Mouse (Mus musculus) liver, postnatal 0 days (tissue): Measurements from ENCODE around the gene Gm36864. TPM values are rescaled to one million over a fixed set of nuclear protein-coding genes. Genes with fewer than 3 reads are reported as not detected.
"Not testable (repeated sequence)": the region's sequence is repeated elsewhere in the genome, so short reads cannot be mapped to it uniquely, and the experiment has no call there.

Source experiments
- ATAC-seq: fragments of 200-750 bp; cut with Nextera tagmentation; 2 replicates; pipeline ENCODE4 v1.8.0; 2017; ENCODE audit warnings: mild to moderate bottlenecking, moderate library complexity
- DNase-seq: peaks from one replicate; pipeline ENCODE4 v3.0.0-alpha.2; 2016
- H3K27ac ChIP-seq: fragments of 300-500 bp; sonication (generic); 2 replicates; pipeline ENCODE4 v1.5.1; 2014; ENCODE audit warnings: antibody characterized with exemption, moderate library complexity, mild to moderate bottlenecking, low read depth
- H3K27me3 ChIP-seq: fragments of 300-500 bp; sonication (generic); 2 replicates; pipeline ENCODE4 v1.6.1; 2014; ENCODE audit warnings: low read length, control low read depth, mixed read lengths; ENCODE audit not compliant: insufficient read depth
- H3K36me3 ChIP-seq: fragments of 300-500 bp; sonication (generic); replicated peaks from 2 replicates; pipeline ENCODE4 v1.6.1; 2014; ENCODE audit warnings: mild to moderate bottlenecking, control low read depth, low read length, moderate library complexity, mixed read lengths; ENCODE audit not compliant: insufficient read depth
- H3K4me1 ChIP-seq: fragments of 300-500 bp; sonication (generic); 2 replicates; pipeline ENCODE4 v1.6.1; 2014; ENCODE audit warnings: antibody characterized with exemption, mild to moderate bottlenecking, control low read depth; ENCODE audit not compliant: insufficient read depth
- H3K4me2 ChIP-seq: fragments of 300-500 bp; sonication (generic); 2 replicates; pipeline ENCODE4 v1.6.1; 2014; ENCODE audit warnings: low read depth, mild to moderate bottlenecking, low read length, moderate library complexity, mixed read lengths
- H3K4me3 ChIP-seq: fragments of 300-500 bp; sonication (generic); 2 replicates; pipeline ENCODE4 v1.5.1; 2014; ENCODE audit warnings: low read depth, low read length
- H3K9ac ChIP-seq: fragments of 300-500 bp; sonication (generic); replicated peaks from 2 replicates; pipeline ENCODE4 v1.6.1; 2014; ENCODE audit warnings: mild to moderate bottlenecking, moderate library complexity
- H3K9me3 ChIP-seq: fragments of 300-500 bp; sonication (generic); 2 replicates; pipeline ENCODE4 v1.6.1; 2016; ENCODE audit warnings: mild to moderate bottlenecking, control low read depth, low read length, mixed read lengths
- CTCF ChIP-seq: sonication (generic); IDR thresholded peaks from 2 replicates; pipeline ENCODE4 v1.5.1; 2016; ENCODE audit warnings: antibody characterized with exemption, low read depth
- EP300 ChIP-seq: IDR thresholded peaks from 2 replicates; pipeline ENCODE4 v1.6.1; 2016; ENCODE audit warnings: antibody characterized with exemption, low read depth, mild to moderate bottlenecking
- WGBS: fragments of 180-500 bp; shearing (Covaris S2); extraction: QIAGEN DNeasy Blood & Tissue Kit; methylation state at CpG from one replicate; pipeline ENCODE4 v1.1.7; 2014; ENCODE audit not compliant: insufficient replicate concordance; 5-methylcytosine and 5-hydroxymethylcytosine counted together
- polyA plus RNA-seq: library from polyadenylated mRNA; unstranded; fragments of >200 nt; fragmentation: Nextera tagmentation; extraction: Ambion mirVana; gene quantifications from 2 replicates; pipeline ENCODE4 v1.2.1, GENCODE M21; 2015

The Gm36864 gene
- polyA plus RNA-seq, 1 experiment from 2014 or later, result not detected

GRCm38 (mm10) chr7:44244080-44244479 is 8.1 kb downstream of the Gm36864 start:
- Histone ChIP-seq H3K4me1 (peaks cover 18% of the 10 kb centered on the region), H3K9me3 (no peaks in the 10 kb centered on the region), H3K4me2 (no peak overlapping the region), H3K36me3 (peaks cover 2% of the 10 kb centered on the region), H3K27ac (no peak overlapping the region), H3K27me3 (no peaks in the 10 kb centered on the region), H3K4me3 (no peak overlapping the region), H3K9ac (no peak overlapping the region)
- no peak for ATAC-seq
- 40% methylated on average over 1 of the region's 1 CpGs for WGBS
- TF ChIP-seq CTCF, result no peak
- no peak for TF ChIP-seq EP300
- DNase-seq, result no peak

GRCm38 (mm10) chr7:44246055-44246983 is 10.3 kb downstream of the Gm36864 start, which contains the start of the genes 1700028J19Rik and 2410002F23Rik:
Gene 1700028J19Rik (minus strand): TSS chr7:44246695.
Gene 2410002F23Rik (plus strand): TSS chr7:44246722.
- peak within 1 kb of the TSS; percentile 88 for H3K4me2 ChIP-seq
- H3K36me3 ChIP-seq, result peaks cover 17% of the 10 kb centered on the region
- peak within 1 kb of the TSS; percentile 84 for H3K4me3 ChIP-seq
- H3K27ac ChIP-seq, result peak within 1 kb of the TSS; percentile 81
- peaks cover 18% of the 10 kb centered on the region for H3K4me1 ChIP-seq
- no peaks in the 10 kb centered on the region for H3K27me3 ChIP-seq
- WGBS, result under 1% methylated on average over 62 of the region's 62 CpGs
- peak within 1 kb of the TSS; percentile 84 for H3K9ac ChIP-seq
- peak; percentile 93 for ATAC-seq
- TF ChIP-seq CTCF (0 out of 2 replicates have a peak, but pooled peaks have one; percentile 2), EP300 (peak; percentile 87)
- DNase-seq, result peak; percentile 92
- no peaks in the 10 kb centered on the region for H3K9me3 ChIP-seq

- Histone ChIP-seq H3K4me1 (peaks cover 18% of the 10 kb centered on the region), H3K9ac (peak overlapping the region; percentile 84), H3K9me3 (no peaks in the 10 kb centered on the region), H3K27me3 (no peaks in the 10 kb centered on the region), H3K27ac (peak overlapping the region; percentile 81), H3K4me2 (peak overlapping the region; percentile 88), H3K36me3 (peaks cover 17% of the 10 kb centered on the region), H3K4me3 (peak overlapping the region; percentile 84)
- under 1% methylated on average over 23 of the region's 23 CpGs for WGBS
- DNase-seq (no peak), ATAC-seq (peak; percentile 48)
- TF ChIP-seq CTCF (no peak), EP300 (no peak)
Measured at GRCm38 (mm10) chr7:44246984-44247470, 11.1 kb downstream of the Gm36864 start.

- Histone ChIP-seq H3K9me3 (no peaks in the 10 kb centered on the region), H3K4me2 (peak overlapping the region; percentile 88), H3K9ac (no peak overlapping the region), H3K27ac (no peak overlapping the region), H3K36me3 (peaks cover 26% of the 10 kb centered on the region), H3K27me3 (no peaks in the 10 kb centered on the region), H3K4me1 (peaks cover 18% of the 10 kb centered on the region), H3K4me3 (peak overlapping the region; percentile 84; the same call in 1 of the 2 replicates)
- ATAC-seq (no peak), DNase-seq (no peak)
- WGBS, result 90% methylated on average over 2 of the region's 2 CpGs
- TF ChIP-seq CTCF (no peak), EP300 (no peak)
Measured at GRCm38 (mm10) chr7:44247971-44248370, 12.0 kb downstream of the Gm36864 start.

- Histone ChIP-seq H3K36me3 (peaks cover 31% of the 10 kb centered on the region), H3K27me3 (no peaks in the 10 kb centered on the region), H3K9ac (no peak overlapping the region), H3K4me3 (no peak overlapping the region), H3K27ac (no peak overlapping the region), H3K9me3 (no peaks in the 10 kb centered on the region), H3K4me1 (peaks cover 18% of the 10 kb centered on the region), H3K4me2 (no peak overlapping the region)
- TF ChIP-seq CTCF, result no peak
- TF ChIP-seq EP300, result no peak
- WGBS, result 81% methylated on average over 4 of the region's 4 CpGs
- DNase-seq (no peak), ATAC-seq (no peak)
Measured at GRCm38 (mm10) chr7:44249248-44249647, 13.3 kb downstream of the Gm36864 start.

- H3K9ac ChIP-seq, H3K9me3 ChIP-seq, H3K4me1 ChIP-seq, H3K27ac ChIP-seq, DNase-seq, H3K4me2 ChIP-seq, H3K4me3 ChIP-seq, ATAC-seq, H3K27me3 ChIP-seq: not testable (repeated sequence)
- H3K36me3 ChIP-seq, result peaks cover 31% of the 10 kb centered on the region
- WGBS, result 91% methylated on average over 17 of the region's 17 CpGs
Measured at GRCm38 (mm10) chr7:44250732-44251275, 14.8 kb downstream of the Gm36864 start.
